Mouse (Mus musculus): ENCODE data around the gene Gm13277. TPM values are rescaled to one million over a fixed set of nuclear protein-coding genes. Genes with fewer than 3 reads are reported as not detected.
A peak's percentile ranks its signal among the peaks of the same experiment; 100 is the strongest.
"Not testable (repeated sequence)": the region's sequence is repeated elsewhere in the genome, so short reads cannot be mapped to it uniquely, and the experiment has no call there.

Gm13277 gene
- polyA plus RNA-seq, 1 experiment from 2014 or later, result not detected

- not testable (repeated sequence) for H3K27me3 ChIP-seq (ENCODE audit: control insufficient read depth, insufficient read depth, low read length); H3K36me3 ChIP-seq (replicated peaks; ENCODE audit: control insufficient read depth, insufficient read depth); H3K4me2 ChIP-seq (replicated peaks); H3K4me1 ChIP-seq (replicated peaks; ENCODE audit: control insufficient read depth, insufficient read depth, low read length); H3K9me3 ChIP-seq (ENCODE audit: control insufficient read depth, low read length); H3K9ac ChIP-seq; ATAC-seq (ENCODE audit: low FRiP score); H3K4me3 ChIP-seq (replicated peaks; ENCODE audit: low read length); DNase-seq (ENCODE audit: low spot score); H3K27ac ChIP-seq
- 45% methylated on average over 12 of the region's 18 CpGs for WGBS
Measured at GRCm38 (mm10) chr4:88780320-88780719, 8.1 kb upstream of the Gm13277 start.

GRCm38 (mm10) chr4:88781831-88782230, 6.6 kb upstream of the Gm13277 start, which contains the start of gene Ifnz:
Gene Ifnz, plus strand, starts transcription at chr4:88782131.
- H3K9ac ChIP-seq; H3K36me3 ChIP-seq (replicated peaks; ENCODE audit: control insufficient read depth, insufficient read depth); H3K4me3 ChIP-seq (replicated peaks; ENCODE audit: low read length); H3K4me1 ChIP-seq (replicated peaks; ENCODE audit: control insufficient read depth, insufficient read depth, low read length); DNase-seq (ENCODE audit: low spot score); H3K27ac ChIP-seq; H3K9me3 ChIP-seq (ENCODE audit: control insufficient read depth, low read length); H3K27me3 ChIP-seq (ENCODE audit: control insufficient read depth, insufficient read depth, low read length); ATAC-seq (ENCODE audit: low FRiP score): not testable (repeated sequence)
- peak within 1 kb of the TSS; percentile 40 for H3K4me2 ChIP-seq (replicated peaks)
- 20% methylated on average over 4 of the region's 7 CpGs for WGBS

GRCm38 (mm10) chr4:88782335-88782734, 6.1 kb upstream of the Gm13277 start:
- no CpG with 5 or more reads among the region's 31 CpGs for WGBS
- not testable (repeated sequence) for H3K4me1 ChIP-seq (replicated peaks; ENCODE audit: control insufficient read depth, insufficient read depth, low read length); H3K4me3 ChIP-seq (replicated peaks; ENCODE audit: low read length); H3K9me3 ChIP-seq (ENCODE audit: control insufficient read depth, low read length); ATAC-seq (ENCODE audit: low FRiP score); H3K9ac ChIP-seq; H3K36me3 ChIP-seq (replicated peaks; ENCODE audit: control insufficient read depth, insufficient read depth); DNase-seq (ENCODE audit: low spot score); H3K27me3 ChIP-seq (ENCODE audit: control insufficient read depth, insufficient read depth, low read length); H3K27ac ChIP-seq
- peak overlapping the region; percentile 40 for H3K4me2 ChIP-seq (replicated peaks)

GRCm38 (mm10) chr4:88785409-88785808, 3.0 kb upstream of the Gm13277 start, which contains the start of gene Gm13276:
Gene Gm13276, plus strand, starts transcription at chr4:88785709.
- H3K4me3 ChIP-seq (replicated peaks; ENCODE audit: low read length); H3K27me3 ChIP-seq (ENCODE audit: control insufficient read depth, insufficient read depth, low read length); H3K27ac ChIP-seq; H3K36me3 ChIP-seq (replicated peaks; ENCODE audit: control insufficient read depth, insufficient read depth); ATAC-seq (ENCODE audit: low FRiP score); H3K4me2 ChIP-seq (replicated peaks); DNase-seq (ENCODE audit: low spot score); H3K9ac ChIP-seq; H3K4me1 ChIP-seq (replicated peaks; ENCODE audit: control insufficient read depth, insufficient read depth, low read length); H3K9me3 ChIP-seq (ENCODE audit: control insufficient read depth, low read length): not testable (repeated sequence)
- WGBS, result no CpG with 5 or more reads among the region's 27 CpGs

DNA sequence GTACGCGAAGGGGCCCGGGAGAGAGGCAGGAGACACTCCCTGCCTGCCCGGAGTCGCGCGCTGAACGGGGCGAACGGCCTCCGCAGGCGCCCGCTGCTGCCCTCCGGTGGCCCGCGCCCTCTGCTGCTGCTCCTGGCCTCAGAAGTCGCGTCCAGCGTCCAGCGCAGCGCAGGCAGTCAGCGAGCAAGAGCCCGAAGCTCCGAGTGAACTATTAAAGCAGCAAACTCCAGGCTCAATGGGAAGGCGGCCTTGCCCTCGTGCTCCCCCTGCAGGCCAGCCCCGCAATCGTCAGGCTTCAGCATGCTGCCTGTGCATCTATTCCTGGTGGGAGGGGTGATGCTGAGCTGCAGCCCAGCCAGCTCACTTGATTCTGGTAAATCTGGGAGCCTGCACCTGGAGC, 2.8 kb downstream of the Gm13277 start, which contains the start of gene Gm13278:
Gene Gm13278 (plus strand): TSS at position 301 of the 400 bp plus-strand sequence.
- H3K4me3 ChIP-seq (replicated peaks; ENCODE audit: low read length); DNase-seq (ENCODE audit: low spot score): not testable (repeated sequence)
- no CpG with 5 or more reads among the region's 28 CpGs for WGBS

GRCm38 (mm10) chr4:88793936-88794675, 5.7 kb downstream of the Gm13277 start, which contains the start of gene Gm13275:
Gene Gm13275, plus strand, starts transcription at chr4:88794487.
- 1% methylated on average over 11 of the region's 52 CpGs for WGBS
- ATAC-seq (ENCODE audit: low FRiP score); H3K4me3 ChIP-seq (replicated peaks; ENCODE audit: low read length); H3K36me3 ChIP-seq (replicated peaks; ENCODE audit: control insufficient read depth, insufficient read depth); H3K27ac ChIP-seq; H3K9me3 ChIP-seq (ENCODE audit: control insufficient read depth, low read length); H3K4me1 ChIP-seq (replicated peaks; ENCODE audit: control insufficient read depth, insufficient read depth, low read length); H3K9ac ChIP-seq; DNase-seq (ENCODE audit: low spot score); H3K4me2 ChIP-seq (replicated peaks); H3K27me3 ChIP-seq (ENCODE audit: control insufficient read depth, insufficient read depth, low read length): not testable (repeated sequence)

More for the DNA sequence above, 2.8 kb downstream of the Gm13277 start, which contains the start of gene Gm13278:
- ATAC-seq (ENCODE audit: low FRiP score); H3K9ac ChIP-seq; H3K4me1 ChIP-seq (replicated peaks; ENCODE audit: control insufficient read depth, insufficient read depth, low read length); H3K4me2 ChIP-seq (replicated peaks); H3K9me3 ChIP-seq (ENCODE audit: control insufficient read depth, low read length); H3K27ac ChIP-seq; H3K36me3 ChIP-seq (replicated peaks; ENCODE audit: control insufficient read depth, insufficient read depth); H3K27me3 ChIP-seq (ENCODE audit: control insufficient read depth, insufficient read depth, low read length): not testable (repeated sequence)

- H3K27ac ChIP-seq; H3K4me2 ChIP-seq (replicated peaks); H3K9me3 ChIP-seq (ENCODE audit: control insufficient read depth, low read length); H3K4me1 ChIP-seq (replicated peaks; ENCODE audit: control insufficient read depth, insufficient read depth, low read length); H3K27me3 ChIP-seq (ENCODE audit: control insufficient read depth, insufficient read depth, low read length); H3K36me3 ChIP-seq (replicated peaks; ENCODE audit: control insufficient read depth, insufficient read depth); H3K4me3 ChIP-seq (replicated peaks; ENCODE audit: low read length); ATAC-seq (ENCODE audit: low FRiP score); DNase-seq (ENCODE audit: low spot score); H3K9ac ChIP-seq: not testable (repeated sequence)
- WGBS, result no CpG with 5 or more reads among the region's 28 CpGs
Measured at GRCm38 (mm10) chr4:88797097-88797496, 8.7 kb downstream of the Gm13277 start, which contains the start of gene Gm13279. Gene Gm13279, plus strand, starts transcription at chr4:88797397.

- H3K9me3 ChIP-seq (ENCODE audit: control insufficient read depth, low read length); H3K27me3 ChIP-seq (ENCODE audit: control insufficient read depth, insufficient read depth, low read length); H3K4me3 ChIP-seq (replicated peaks; ENCODE audit: low read length); H3K4me1 ChIP-seq (replicated peaks; ENCODE audit: control insufficient read depth, insufficient read depth, low read length); ATAC-seq (ENCODE audit: low FRiP score); H3K9ac ChIP-seq; H3K36me3 ChIP-seq (replicated peaks; ENCODE audit: control insufficient read depth, insufficient read depth); DNase-seq (ENCODE audit: low spot score); H3K27ac ChIP-seq; H3K4me2 ChIP-seq (replicated peaks): not testable (repeated sequence)
- WGBS, result 13% methylated on average over 3 of the region's 7 CpGs
Measured at GRCm38 (mm10) chr4:88799365-88799764, 10.9 kb downstream of the Gm13277 start, which contains the start of gene Gm13285. Gene Gm13285, plus strand, starts transcription at chr4:88799665.

GRCm38 (mm10) chr4:88802954-88803353, 14.5 kb downstream of the Gm13277 start, which contains the start of gene Gm13287:
Gene Gm13287, plus strand, starts transcription at chr4:88803254.
- ATAC-seq (ENCODE audit: low FRiP score); H3K9me3 ChIP-seq (ENCODE audit: control insufficient read depth, low read length); H3K27me3 ChIP-seq (ENCODE audit: control insufficient read depth, insufficient read depth, low read length); H3K9ac ChIP-seq; H3K4me1 ChIP-seq (replicated peaks; ENCODE audit: control insufficient read depth, insufficient read depth, low read length); DNase-seq (ENCODE audit: low spot score); H3K4me3 ChIP-seq (replicated peaks; ENCODE audit: low read length); H3K27ac ChIP-seq; H3K36me3 ChIP-seq (replicated peaks; ENCODE audit: control insufficient read depth, insufficient read depth); H3K4me2 ChIP-seq (replicated peaks): not testable (repeated sequence)
- WGBS, result no CpG with 5 or more reads among the region's 29 CpGs
